Mouse (Mus musculus) neural tube, embryonic 10.5 days (tissue): ENCODE data around the gene Pxylp1.

ENCODE experiments used
- DNase-seq: peaks from one replicate; pipeline ENCODE4 v3.0.0-alpha.2; 2017; ENCODE audit warnings: low spot score; ENCODE audit errors: extremely low spot score

Pxylp1 gene

DNA sequence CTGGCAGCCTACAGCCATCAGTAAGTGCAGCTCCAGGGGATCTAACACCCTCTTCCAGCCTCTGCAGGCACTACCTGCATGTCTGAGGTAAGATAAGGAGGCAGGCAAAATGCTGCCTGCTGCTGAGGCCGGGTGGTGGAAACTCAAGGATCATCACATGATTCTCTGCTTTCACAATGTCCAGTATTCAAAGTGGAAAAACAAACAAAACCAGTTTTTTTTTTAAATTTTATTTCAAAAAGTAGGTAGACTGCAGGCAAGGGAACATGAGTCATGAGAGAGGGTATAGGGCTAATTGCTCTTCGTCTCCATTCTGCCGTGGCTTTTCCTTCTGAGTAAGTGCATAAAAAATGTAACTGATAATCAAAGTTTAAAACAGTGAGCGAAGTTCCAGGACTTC is 29.6 kb downstream of the Pxylp1 start:
- DNase-seq, result no peak

GRCm38 (mm10) chr9:96861092-96861487 is 31.4 kb downstream of the Pxylp1 start:
- DNase-seq, result no peak

GRCm38 (mm10) chr9:96860380-96861091 is 31.9 kb downstream of the Pxylp1 start:
- no peak for DNase-seq

GRCm38 (mm10) chr9:96859027-96859426 is 33.4 kb downstream of the Pxylp1 start:
- no peak for DNase-seq

DNA sequence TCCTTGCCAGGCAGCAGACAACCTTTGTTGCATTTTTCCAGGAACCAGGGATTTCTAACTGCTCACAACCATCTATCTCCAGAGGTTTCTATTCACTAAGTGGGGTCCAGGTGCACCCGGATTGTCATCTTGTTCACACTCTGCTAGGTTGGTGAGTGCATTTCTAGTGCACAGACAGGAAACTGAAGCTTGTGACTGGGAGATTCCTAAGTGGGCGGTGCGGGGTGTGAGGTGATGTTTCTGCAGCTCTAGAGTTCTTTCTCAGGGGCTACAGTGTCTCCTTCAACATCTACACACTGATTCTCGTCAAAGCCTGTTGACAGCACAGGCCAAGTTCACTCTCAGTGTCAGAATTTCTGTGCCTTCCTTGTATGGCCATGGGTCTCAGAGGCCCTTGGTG is 34.6 kb downstream of the Pxylp1 start:
- no peak for DNase-seq

GRCm38 (mm10) chr9:96853300-96854186 is 38.9 kb downstream of the Pxylp1 start:
- DNase-seq, result no peak

GRCm38 (mm10) chr9:96851634-96852033 is 40.8 kb downstream of the Pxylp1 start:
- no peak for DNase-seq

DNA sequence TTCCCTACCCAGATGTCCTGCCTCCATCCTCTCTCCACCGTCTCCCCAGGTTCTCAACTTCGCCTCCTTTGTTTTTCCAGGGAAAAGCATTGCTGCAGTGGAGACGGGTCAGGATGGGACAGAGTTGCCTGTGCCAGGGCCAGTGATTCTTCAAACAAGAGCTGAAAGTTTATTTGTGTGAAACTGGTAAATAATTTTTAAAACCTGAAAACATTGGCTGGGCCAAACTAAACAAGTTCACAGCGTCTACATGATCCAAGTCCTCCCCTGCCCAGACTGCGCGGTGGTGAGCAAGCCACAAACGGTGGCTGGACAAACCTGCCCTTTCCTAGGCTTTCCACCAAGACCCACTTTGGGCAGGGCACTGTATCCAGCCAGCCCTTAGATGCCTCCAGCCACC is 41.4 kb downstream of the Pxylp1 start:
- DNase-seq, result no peak

GRCm38 (mm10) chr9:96849012-96849411 is 43.5 kb downstream of the Pxylp1 start:
- no peak for DNase-seq

DNA sequence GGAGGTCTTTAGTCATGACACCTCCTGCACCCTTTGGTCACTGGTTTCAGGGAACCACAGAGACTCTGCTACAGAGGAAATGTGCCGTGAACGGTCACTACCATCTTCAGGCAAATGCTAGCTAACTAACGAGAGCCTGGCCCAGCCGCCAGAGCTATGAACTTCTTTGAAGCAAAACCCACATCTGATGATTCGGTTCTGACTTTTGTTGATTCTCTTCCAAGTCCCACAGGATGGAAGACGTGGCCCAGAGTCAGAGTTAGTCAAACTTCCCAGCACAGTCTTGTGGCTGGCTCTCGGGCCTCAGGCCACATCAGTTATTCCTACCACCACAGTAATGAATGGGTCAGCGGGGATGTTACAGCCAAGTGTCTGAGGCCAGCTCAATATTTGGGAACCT is 46.1 kb downstream of the Pxylp1 start:
- no peak for DNase-seq

- DNase-seq, result no peak
Measured at GRCm38 (mm10) chr9:96844798-96845209, 47.7 kb downstream of the Pxylp1 start.

DNA sequence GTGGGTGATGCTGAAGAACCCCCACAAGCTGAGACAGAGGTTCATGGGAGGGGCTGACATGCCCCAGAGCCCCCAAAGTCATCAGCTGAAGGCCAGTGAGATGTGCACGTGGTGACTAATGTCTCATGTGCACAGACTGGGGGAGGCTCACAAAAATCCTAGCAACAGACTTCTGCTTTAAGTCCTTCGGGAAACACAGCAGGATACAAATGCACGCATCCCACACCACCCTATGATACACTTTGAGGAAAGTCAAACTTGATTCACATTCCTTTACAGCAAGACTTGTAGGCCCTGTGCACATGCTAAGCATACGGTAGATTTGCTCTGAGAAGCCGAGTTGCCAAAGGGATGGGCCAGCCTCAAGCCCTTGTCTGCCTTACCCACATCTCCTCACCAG is 53.1 kb downstream of the Pxylp1 start:
- DNase-seq, result no peak

DNA sequence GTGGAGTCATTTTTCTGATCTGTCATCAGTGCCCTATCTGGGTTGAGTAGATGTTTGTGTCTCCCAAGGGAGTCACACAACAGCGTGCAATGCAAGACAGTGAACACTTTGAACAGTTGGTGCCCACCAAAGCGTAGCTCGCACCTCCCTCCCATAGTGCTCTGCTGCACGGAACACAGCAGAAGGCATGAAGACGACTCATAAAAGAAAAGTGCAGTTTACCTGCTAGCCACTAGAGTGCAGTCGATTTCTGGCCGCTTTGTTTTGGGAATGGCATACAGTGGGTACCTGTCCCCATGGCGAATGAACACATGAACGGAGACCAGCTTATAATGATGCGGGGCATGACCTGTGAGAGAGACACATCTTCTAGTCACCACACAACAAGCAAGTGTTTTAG is 53.6 kb downstream of the Pxylp1 start:
- no peak for DNase-seq

GRCm38 (mm10) chr9:96837781-96838420 is 54.6 kb downstream of the Pxylp1 start:
- DNase-seq, result no peak

- no peak for DNase-seq
Measured at GRCm38 (mm10) chr9:96836984-96837383, 55.5 kb downstream of the Pxylp1 start.

GRCm38 (mm10) chr9:96835374-96835921 is 57.0 kb downstream of the Pxylp1 start:
- no peak for DNase-seq

- no peak for DNase-seq
Measured at GRCm38 (mm10) chr9:96833606-96834005, 58.9 kb downstream of the Pxylp1 start.

- no peak for DNase-seq
Measured at GRCm38 (mm10) chr9:96832516-96832915, 60.0 kb downstream of the Pxylp1 start.

- DNase-seq, result no peak
Measured at GRCm38 (mm10) chr9:96830856-96831359, 61.6 kb downstream of the Pxylp1 start.

- no peak for DNase-seq
Measured at GRCm38 (mm10) chr9:96829682-96830081, 62.8 kb downstream of the Pxylp1 start.

DNA sequence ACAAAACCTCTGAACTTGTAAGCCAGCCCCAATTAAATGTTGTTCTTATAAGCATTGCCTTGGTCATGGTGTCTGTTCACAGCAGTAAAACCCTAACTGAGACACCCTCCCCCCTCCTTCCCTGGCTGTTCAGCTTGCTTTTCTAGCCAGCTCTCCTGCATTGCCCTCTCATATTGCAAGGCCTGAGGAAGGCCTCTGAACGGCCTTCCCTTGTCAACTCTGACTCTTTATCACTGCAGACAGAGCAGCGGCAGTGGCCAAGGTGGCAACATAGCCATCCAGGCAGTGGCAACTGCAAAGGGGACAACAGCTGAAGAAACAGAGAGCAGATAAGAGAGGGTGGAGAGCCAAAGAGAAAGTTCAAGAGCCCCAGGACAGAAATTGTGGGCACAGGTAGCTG is 64.4 kb downstream of the Pxylp1 start:
- no peak for DNase-seq
